Mouse (Mus musculus): ENCODE results near the gene Ppat.

Gene Ppat

GRCm38 (mm10) chr5:76876106-76876758 is 75.1 kb downstream of the Ppat start:
- DNase-seq (ENCODE audit: low spot score in 2 of 2), result no peak

- no peak for DNase-seq (ENCODE audit: low spot score in 2 of 2)
Measured at GRCm38 (mm10) chr5:76869553-76869952, 81.8 kb downstream of the Ppat start.

GRCm38 (mm10) chr5:76868693-76869286 is 82.6 kb downstream of the Ppat start:
- no peak for DNase-seq (ENCODE audit: low spot score in 2 of 2)

GRCm38 (mm10) chr5:76866819-76867218 is 84.6 kb downstream of the Ppat start:
- DNase-seq (ENCODE audit: low spot score in 2 of 2), result no peak
